Mouse (Mus musculus): ENCODE measurements around the gene Sptssa. TPM values are rescaled to one million over a fixed set of nuclear protein-coding genes. Genes with fewer than 3 reads are reported as not detected.

The Sptssa gene
- total RNA-seq, 2 experiments from 2014 or later: 34.2 to 35.2 TPM

- intact Hi-C loops (cut with DNase I): loop anchor here (2.0 kb wide), 1 partner anchor 38 kb away; the partner anchor contains the start of gene Eapp
- no peak for DNase-seq (ENCODE audit: low spot score)
Observed at GRCm38 (mm10) chr12:54657226-54657625, 853 bp upstream of the Sptssa start.

- no peak for DNase-seq (ENCODE audit: low spot score)
- intact Hi-C loops (cut with DNase I): loop anchor here (2.0 kb wide), 1 partner anchor 39 kb away; the partner anchor contains the start of gene Eapp
Observed at GRCm38 (mm10) chr12:54656039-54656395, 356 bp downstream of the Sptssa start.

- intact Hi-C loops (cut with DNase I): loop anchor here (2.0 kb wide), 1 partner anchor 39 kb away; the partner anchor contains the start of gene Eapp
Observed at GRCm38 (mm10) chr12:54655292-54656038, 908 bp downstream of the Sptssa start.

GRCm38 (mm10) chr12:54654741-54655140 lies 1.6 kb downstream of the Sptssa start:
- intact Hi-C loops (cut with DNase I): no loop called here
- DNase-seq (ENCODE audit: low spot score): no peak

More at GRCm38 (mm10) chr12:54655292-54656038, 908 bp downstream of the Sptssa start:
- no peak for DNase-seq (ENCODE audit: low spot score)

- intact Hi-C loops (cut with DNase I): no loop called here
- DNase-seq (ENCODE audit: low spot score): no peak
Observed at GRCm38 (mm10) chr12:54654141-54654540, 2.2 kb downstream of the Sptssa start.

GRCm38 (mm10) chr12:54652346-54652745 lies 4.0 kb downstream of the Sptssa start:
- DNase-seq (ENCODE audit: low spot score): no peak
- intact Hi-C loops (cut with DNase I): no loop called here

- no peak for DNase-seq (ENCODE audit: low spot score)
Observed at GRCm38 (mm10) chr12:54651820-54652219, 4.6 kb downstream of the Sptssa start.

GRCm38 (mm10) chr12:54651158-54651557 lies 5.2 kb downstream of the Sptssa start:
- intact Hi-C loops (cut with DNase I): no loop called here
- DNase-seq (ENCODE audit: low spot score): no peak

More at GRCm38 (mm10) chr12:54651820-54652219, 4.6 kb downstream of the Sptssa start:
- intact Hi-C loops (cut with DNase I): no loop called here

GRCm38 (mm10) chr12:54644947-54645346 lies 11.4 kb downstream of the Sptssa start:
- DNase-seq (ENCODE audit: low spot score): no peak
- intact Hi-C loops (cut with DNase I): no loop called here

GRCm38 (mm10) chr12:54643320-54643892 lies 13.0 kb downstream of the Sptssa start:
- intact Hi-C loops (cut with DNase I): no loop called here
- DNase-seq (ENCODE audit: low spot score): no peak

- intact Hi-C loops (cut with DNase I): no loop called here
- DNase-seq (ENCODE audit: low spot score): no peak
Observed at GRCm38 (mm10) chr12:54641374-54641773, 15.0 kb downstream of the Sptssa start.

GRCm38 (mm10) chr12:54640259-54640658 lies 16.1 kb downstream of the Sptssa start:
- DNase-seq (ENCODE audit: low spot score): no peak
- intact Hi-C loops (cut with DNase I): no loop called here

GRCm38 (mm10) chr12:54637033-54637432 lies 19.3 kb downstream of the Sptssa start:
- intact Hi-C loops (cut with DNase I): no loop called here
- DNase-seq (ENCODE audit: low spot score): no peak

GRCm38 (mm10) chr12:54632141-54632540 lies 24.2 kb downstream of the Sptssa start:
- DNase-seq (ENCODE audit: low spot score): no peak
- intact Hi-C loops (cut with DNase I): no loop called here

- intact Hi-C loops (cut with DNase I): no loop called here
- DNase-seq (ENCODE audit: low spot score): no peak
Observed at GRCm38 (mm10) chr12:54621942-54622341, 34.4 kb downstream of the Sptssa start.

GRCm38 (mm10) chr12:54620042-54620705 lies 36.2 kb downstream of the Sptssa start:
- intact Hi-C loops (cut with DNase I): no loop called here
- no peak for DNase-seq (ENCODE audit: low spot score)

- intact Hi-C loops (cut with DNase I): no loop called here
- no peak for DNase-seq (ENCODE audit: low spot score)
Observed at GRCm38 (mm10) chr12:54608988-54609387, 47.4 kb downstream of the Sptssa start.

- intact Hi-C loops (cut with DNase I): no loop called here
- DNase-seq (ENCODE audit: low spot score): no peak
Observed at GRCm38 (mm10) chr12:54605203-54605602, 51.2 kb downstream of the Sptssa start.

- intact Hi-C loops (cut with DNase I): no loop called here
- DNase-seq (ENCODE audit: low spot score): no peak
Observed at GRCm38 (mm10) chr12:54603542-54604167, 52.7 kb downstream of the Sptssa start.

GRCm38 (mm10) chr12:54600482-54600881 lies 55.9 kb downstream of the Sptssa start:
- intact Hi-C loops (cut with DNase I): no loop called here
- DNase-seq (ENCODE audit: low spot score): no peak

Data from heart, postnatal 25 days (tissue).